In genomic region chr2:65003433-65003832, GRCm38 (mm10) we compare ENCODE assay signal across 10 mouse cellular contexts. TPM values are rescaled to one million over a fixed set of nuclear protein-coding genes. Genes with fewer than 3 reads are reported as not detected.
A peak's percentile ranks its signal among the peaks of the same experiment; 100 is the strongest.
DNase-seq lines count a peak whose midpoint lies in the region; ATAC-seq lines count a peak whose summit lies in the region.
"Had no signal": no experiment of that assay in that cellular context is flagged by ENCODE, and none has a peak within 500 bp of the region (broad histone marks: within the 10 kb centered on the region; RNA-seq: fewer than 3 reads in every experiment).

No protein-coding gene starts in this region.

- no peak overlapping the region for H3K9ac ChIP-seq in forebrain, embryonic 16.5 days (replicated peaks; ENCODE audit: low read depth, low read length)
- H3K9ac ChIP-seq: heart, embryonic 13.5 days; lung, embryonic 15.5 days had no signal

- no peak overlapping the region for H3K4me2 ChIP-seq in forebrain, embryonic 16.5 days (ENCODE audit: low read length)
- H3K4me2 ChIP-seq: heart, embryonic 13.5 days; lung, embryonic 15.5 days had no signal

- no peak overlapping the region for H3K4me3 ChIP-seq in forebrain, embryonic 16.5 days (replicated peaks; ENCODE audit: low read length)
- H3K4me3 ChIP-seq: heart, embryonic 13.5 days; lung, embryonic 15.5 days had no signal

- no peaks in the 10 kb centered on the region for H3K36me3 ChIP-seq in forebrain, embryonic 16.5 days (ENCODE audit: control insufficient read depth, insufficient read depth)
- H3K36me3 ChIP-seq: heart, embryonic 13.5 days; lung, embryonic 15.5 days had no signal

- no peaks in the 10 kb centered on the region for H3K4me1 ChIP-seq in forebrain, embryonic 16.5 days (replicated peaks; ENCODE audit: control insufficient read depth, insufficient read depth, low read length)
- H3K4me1 ChIP-seq: lung, embryonic 15.5 days had no signal

- peak; percentile 6 for DNase-seq in gastrocnemius, postnatal 14 days
- no peak for DNase-seq in gastrocnemius, postnatal 4 days (ENCODE audit: low spot score in 2 of 2)
- DNase-seq in thymus, postnatal 14 days: peak; percentile 4
- DNase-seq in thymus, postnatal 36 days: no peak
- peak; percentile 23 for DNase-seq in retina, embryonic 14.5 days (ENCODE audit: low spot score)
- DNase-seq in left cerebral cortex, adult 8-10 months (ENCODE audit: low spot score in 2 of 2): no peak

- no peaks in the 10 kb centered on the region for H3K9me3 ChIP-seq in forebrain, embryonic 16.5 days (ENCODE audit: control insufficient read depth, low read length)
- H3K9me3 ChIP-seq: heart, embryonic 13.5 days; lung, embryonic 15.5 days had no signal

- no peak overlapping the region for H3K27ac ChIP-seq in forebrain, embryonic 16.5 days (ENCODE audit: low read length)
- H3K27ac ChIP-seq: heart, embryonic 13.5 days; lung, embryonic 15.5 days had no signal

- ATAC-seq in granulocyte monocyte progenitor cell, adult 5-6 weeks (replicated peaks; ENCODE audit: poor library complexity, severe bottlenecking): peak; percentile 68
- ATAC-seq in forebrain, embryonic 16.5 days: no peak

- no peaks in the 10 kb centered on the region for H3K27me3 ChIP-seq in forebrain, embryonic 16.5 days (replicated peaks; ENCODE audit: control insufficient read depth, insufficient read depth, low read length)
- H3K27me3 ChIP-seq: heart, embryonic 13.5 days; lung, embryonic 15.5 days had no signal

- intact Hi-C loops in gastrocnemius, postnatal 14 days (cut with DNase I; ENCODE audit: low total_unique reads): loop anchor here (5.0 kb wide), 1 partner anchor 36 kb away; no protein-coding TSS in a partner anchor

- 44% methylated on average over 2 of the region's 2 CpGs for WGBS in forebrain, embryonic 16.5 days

RNA-seq across cellular contexts. Expression of gene Grb14, which starts 21.4 kb away (rescaled TPM):
- total RNA-seq in gastrocnemius, postnatal 14 days (2021): 10 to 100 TPM; 11.3 to 18.1 TPM
- 10 to 100 TPM; 12.7 to 15.8 TPM for total RNA-seq in gastrocnemius, postnatal 4 days (2021)
- total RNA-seq in granulocyte monocyte progenitor cell, adult 5-6 weeks (2014; fragmentation: Nextera tagmentation): 0.56 and 3.6 TPM in 2 replicates
- total RNA-seq in granulocyte monocyte progenitor cell, adult 5-6 weeks (2017): 0.86 and 1.6 TPM in 2 replicates
- 10 to 100 TPM; 20.7 to 27.8 (median 23.3) TPM for total RNA-seq in left cerebral cortex, adult 8-10 months (2022)
- 25.3 and 30.7 TPM in 2 replicates for polyA plus RNA-seq in forebrain, embryonic 16.5 days (2015; fragmentation: Nextera tagmentation; extraction: Ambion mirVana)

Comparison
In these comparisons a context has a peak if more than half of its experiments do, and no peak if none do; other contexts are left out.
1. DNase-seq: peak in gastrocnemius, postnatal 14 days (single experiment), thymus, postnatal 14 days (single experiment) and retina, embryonic 14.5 days (single experiment); none in gastrocnemius, postnatal 4 days (0 of 2), thymus, postnatal 36 days (0 of 2) and left cerebral cortex, adult 8-10 months (0 of 2).